Mouse (Mus musculus) thymus, adult 18-20 months (tissue): ENCODE results near the gene Gm49337.

Source experiments
- DNase-seq, 2 experiments: peaks; one replicate each; pipeline ENCODE4 v3.0.0; 2022; ENCODE audit warnings: mixed read lengths in 2 of 2

The Gm49337 gene

DNA sequence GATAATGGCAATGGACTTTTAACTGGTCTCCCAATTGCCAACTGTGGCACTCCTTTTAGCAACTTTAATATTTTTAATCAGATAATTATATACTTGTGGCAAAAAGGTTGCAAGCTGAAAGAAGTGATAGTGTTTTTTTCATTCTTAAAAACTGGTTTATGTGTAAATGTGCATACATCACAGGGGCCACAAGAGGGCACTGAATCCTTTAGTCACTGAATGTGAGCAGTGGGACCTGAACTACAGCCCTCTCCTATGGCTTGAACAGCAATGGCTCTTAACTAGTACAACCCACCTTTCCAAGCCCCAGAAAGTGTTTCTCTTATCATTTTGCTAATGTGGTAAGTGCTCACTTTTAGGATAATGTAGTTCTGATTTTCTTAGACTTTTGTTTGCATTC, 168.9 kb downstream of the Gm49337 start:
- DNase-seq = no peak
